Mouse (Mus musculus) neural tube, embryonic 11.5 days (tissue): ENCODE measurements at regions not wholly inside any gene's neighbourhood (a gene's known extent, or its start where the extent isn't known, plus 50 kb on each side); places are given as distances from the start of the nearest gene placed in this dataset.

ENCODE experiments used
- ATAC-seq: fragments of 200-750 bp; cut with Nextera tagmentation; 2 replicates; pipeline ENCODE4 v1.8.0; 2017; ENCODE audit warnings: moderate number of reproducible peaks, mild to moderate bottlenecking, moderate TSS enrichment, moderate library complexity; ENCODE audit not compliant: insufficient read depth, low FRiP score, low TSS enrichment
- DNase-seq: peaks from one replicate; pipeline ENCODE4 v3.0.0-alpha.2; 2015; ENCODE audit warnings: low spot score
- H3K27ac ChIP-seq: fragments of 300-500 bp; sonication (generic); 2 replicates; pipeline ENCODE4 v1.5.1; 2014; ENCODE audit warnings: low read depth, mild to moderate bottlenecking, low read length
- H3K27me3 ChIP-seq: fragments of 300-500 bp; sonication (generic); 2 replicates; pipeline ENCODE4 v1.6.1; 2014; ENCODE audit warnings: mild to moderate bottlenecking, low read length, mixed read lengths; ENCODE audit not compliant: control insufficient read depth, insufficient read depth
- H3K36me3 ChIP-seq: fragments of 300-500 bp; sonication (generic); 2 replicates; pipeline ENCODE4 v1.6.1; 2014; ENCODE audit warnings: mild to moderate bottlenecking, low read length, moderate library complexity, mixed read lengths; ENCODE audit not compliant: control insufficient read depth, insufficient read depth
- H3K4me1 ChIP-seq: fragments of 300-500 bp; sonication (generic); 2 replicates; pipeline ENCODE4 v1.6.1; 2014; ENCODE audit warnings: low read length, mixed read lengths; ENCODE audit not compliant: control insufficient read depth, insufficient read depth
- H3K4me2 ChIP-seq: fragments of 300-500 bp; sonication (generic); 2 replicates; pipeline ENCODE4 v1.6.1; 2014; ENCODE audit warnings: low read depth, mild to moderate bottlenecking, moderate library complexity
- H3K4me3 ChIP-seq: fragments of 300-500 bp; sonication (generic); 2 replicates; pipeline ENCODE4 v1.5.1; 2014; ENCODE audit warnings: low read depth, low read length
- H3K9ac ChIP-seq: fragments of 300-500 bp; sonication (generic); 2 replicates; pipeline ENCODE4 v1.6.1; 2014; ENCODE audit warnings: mild to moderate bottlenecking, low read length
- H3K9me3 ChIP-seq: fragments of 300-500 bp; sonication (generic); 2 replicates; pipeline ENCODE4 v1.6.1; 2016; ENCODE audit warnings: low read length; ENCODE audit not compliant: control insufficient read depth
- WGBS: fragments of 180-500 bp; shearing (Covaris S2); extraction: QIAGEN DNeasy Blood & Tissue Kit; methylation state at CpG from one replicate; pipeline ENCODE4 v1.1.7; 2014; 5-methylcytosine and 5-hydroxymethylcytosine counted together

DNA sequence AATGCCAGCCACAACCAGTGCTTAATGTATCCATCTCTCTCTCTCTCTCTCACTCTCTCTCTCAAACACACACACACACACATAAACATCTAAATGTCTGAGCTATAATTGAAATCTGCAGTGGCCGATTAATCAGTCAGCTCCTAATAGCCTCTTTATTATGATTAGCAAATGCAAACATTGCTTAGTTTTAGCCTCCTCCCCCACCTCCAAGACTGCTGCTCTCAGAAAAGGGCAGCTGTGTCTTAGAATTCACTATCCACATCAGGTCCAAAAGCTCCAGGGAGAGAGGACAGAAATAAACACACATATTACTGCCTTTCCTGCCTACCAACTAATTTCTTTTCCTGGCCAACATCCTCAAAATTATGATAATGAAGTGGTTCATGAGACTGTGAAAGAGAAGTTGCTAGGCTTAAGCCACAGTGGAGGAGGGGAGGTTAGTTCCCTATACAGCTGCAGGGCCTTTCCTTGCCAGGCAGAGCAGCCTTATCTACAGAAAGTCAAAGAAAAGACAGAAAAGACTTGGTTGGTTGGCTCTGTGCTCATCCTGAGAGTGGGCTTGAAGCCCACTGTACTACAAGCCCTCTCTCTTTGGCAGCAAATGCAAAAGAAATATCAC is 442.7 kb upstream of the Tbl1xr1 start:
- no peaks in the 10 kb centered on the region for H3K36me3 ChIP-seq
- H3K9me3 ChIP-seq = no peaks in the 10 kb centered on the region
- H3K4me1 ChIP-seq = no peaks in the 10 kb centered on the region
- H3K27ac ChIP-seq = no peak overlapping the region
- no peaks in the 10 kb centered on the region for H3K27me3 ChIP-seq
- ATAC-seq (no peak), DNase-seq (no peak)
- no peak overlapping the region for H3K4me3 ChIP-seq
- no peak overlapping the region for H3K4me2 ChIP-seq
- WGBS = 51% methylated on average over 1 of the region's 1 CpGs
- H3K9ac ChIP-seq = no peak overlapping the region

DNA sequence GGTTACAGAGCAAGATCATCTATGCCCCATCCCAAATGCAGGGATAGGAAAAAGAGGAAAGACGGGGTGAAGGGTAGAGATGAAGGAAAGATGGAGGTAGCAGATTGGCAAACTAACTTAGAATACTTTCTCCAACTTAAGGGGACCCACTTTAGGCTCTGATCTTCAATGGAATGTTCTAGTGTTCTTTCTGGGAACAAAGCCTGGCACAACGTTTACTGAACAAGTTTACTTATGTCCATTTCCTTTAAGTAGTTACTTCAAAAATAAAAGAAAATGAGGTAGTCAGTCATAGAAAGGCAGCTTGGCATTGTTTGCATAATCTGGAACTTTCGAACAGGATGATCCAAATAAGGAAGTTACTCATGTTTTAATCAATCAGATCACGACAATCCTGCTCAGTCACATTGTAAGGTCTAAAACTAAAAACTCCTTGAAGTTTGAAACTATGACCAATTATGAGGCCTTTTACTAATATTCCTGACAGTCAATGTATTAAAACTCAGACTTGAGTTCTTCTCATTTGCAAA is 441.7 kb upstream of the Tbl1xr1 start:
- no peaks in the 10 kb centered on the region for H3K4me1 ChIP-seq
- no peaks in the 10 kb centered on the region for H3K27me3 ChIP-seq
- no peak for DNase-seq
- H3K27ac ChIP-seq = no peak overlapping the region
- no peaks in the 10 kb centered on the region for H3K9me3 ChIP-seq
- no peak overlapping the region for H3K9ac ChIP-seq
- H3K36me3 ChIP-seq = no peaks in the 10 kb centered on the region
- no peak overlapping the region for H3K4me3 ChIP-seq
- H3K4me2 ChIP-seq = no peak overlapping the region
- no peak for ATAC-seq
- WGBS = 86% methylated on average over 4 of the region's 4 CpGs

DNA sequence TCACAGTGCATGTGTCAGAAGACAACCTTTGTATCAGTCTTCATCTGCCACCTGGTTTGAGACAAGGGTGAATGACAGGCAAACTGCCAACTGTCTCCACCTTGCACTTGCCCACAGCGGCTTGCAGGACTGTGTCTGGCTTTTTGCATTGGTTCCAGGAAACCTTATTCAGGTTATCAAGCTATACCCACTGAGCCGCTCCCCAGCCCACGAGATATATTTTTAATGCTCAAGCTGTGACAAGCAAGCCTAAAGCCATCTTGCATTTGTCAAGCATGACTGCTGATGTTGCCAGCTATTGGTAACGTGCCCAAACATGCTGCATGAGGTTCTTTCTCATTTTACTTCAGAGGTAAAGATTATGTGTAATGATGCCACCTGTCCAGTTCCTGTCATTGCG is 437.6 kb upstream of the Tbl1xr1 start:
- Histone ChIP-seq H3K27ac (no peak overlapping the region), H3K9me3 (no peaks in the 10 kb centered on the region), H3K9ac (no peak overlapping the region), H3K4me3 (no peak overlapping the region), H3K4me1 (no peaks in the 10 kb centered on the region), H3K36me3 (no peaks in the 10 kb centered on the region), H3K27me3 (no peaks in the 10 kb centered on the region), H3K4me2 (no peak overlapping the region)
- ATAC-seq = no peak
- no peak for DNase-seq
- WGBS = 91% methylated on average over 5 of the region's 5 CpGs

DNA sequence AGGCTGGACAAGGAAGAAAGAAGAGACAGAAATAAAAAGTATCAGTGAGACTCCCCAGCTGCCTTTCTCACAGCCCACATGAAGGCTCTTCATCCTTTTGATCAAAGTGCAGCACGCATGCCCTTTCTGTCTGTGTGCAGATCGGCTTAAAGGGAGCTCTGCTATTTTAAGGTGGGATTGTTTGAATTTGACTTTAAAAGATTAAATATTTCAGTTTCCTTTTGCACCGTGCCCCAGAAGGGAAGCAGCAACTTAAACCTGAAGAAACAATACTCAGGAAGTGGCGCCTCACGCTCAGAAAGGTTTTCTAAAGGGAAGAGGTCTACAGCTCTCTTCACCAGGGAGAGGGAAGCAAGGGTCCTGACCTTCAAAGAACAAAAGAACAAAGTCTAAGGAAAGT is 436.9 kb upstream of the Tbl1xr1 start:
- no peak overlapping the region for H3K27ac ChIP-seq

DNA sequence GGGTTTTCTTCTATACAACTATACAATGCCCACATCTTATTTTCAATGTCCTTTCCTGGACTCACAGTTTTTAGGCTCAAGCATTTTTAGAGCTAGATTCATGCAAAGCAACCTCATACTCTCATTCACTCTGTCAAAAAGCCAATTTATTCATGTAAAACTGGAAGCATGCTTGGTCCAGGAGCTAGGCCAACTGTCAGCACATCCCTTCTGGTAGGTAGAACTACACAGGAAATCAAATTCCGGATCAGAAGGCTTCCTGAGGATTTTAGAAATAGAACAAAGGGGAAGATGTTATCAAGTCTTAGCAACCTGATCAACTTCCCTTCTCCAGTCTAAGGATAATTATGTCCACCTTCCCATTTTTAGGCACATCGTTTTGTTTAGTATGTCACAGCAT is 432.4 kb upstream of the Tbl1xr1 start:
- WGBS = 81% methylated on average over 2 of the region's 2 CpGs
- Histone ChIP-seq H3K4me1 (no peaks in the 10 kb centered on the region), H3K9me3 (no peaks in the 10 kb centered on the region), H3K4me3 (no peak overlapping the region), H3K9ac (no peak overlapping the region), H3K4me2 (no peak overlapping the region), H3K27me3 (no peaks in the 10 kb centered on the region), H3K36me3 (no peaks in the 10 kb centered on the region), H3K27ac (no peak overlapping the region)
- ATAC-seq = no peak
- no peak for DNase-seq

More for the DNA sequence above, 436.9 kb upstream of the Tbl1xr1 start:
- H3K4me3 ChIP-seq = no peak overlapping the region
- WGBS = 65% methylated on average over 5 of the region's 5 CpGs
- no peaks in the 10 kb centered on the region for H3K4me1 ChIP-seq
- no peak overlapping the region for H3K4me2 ChIP-seq
- H3K9ac ChIP-seq = no peak overlapping the region
- H3K36me3 ChIP-seq = no peaks in the 10 kb centered on the region
- H3K9me3 ChIP-seq = no peaks in the 10 kb centered on the region
- no peak for ATAC-seq
- DNase-seq = no peak
- no peaks in the 10 kb centered on the region for H3K27me3 ChIP-seq

DNA sequence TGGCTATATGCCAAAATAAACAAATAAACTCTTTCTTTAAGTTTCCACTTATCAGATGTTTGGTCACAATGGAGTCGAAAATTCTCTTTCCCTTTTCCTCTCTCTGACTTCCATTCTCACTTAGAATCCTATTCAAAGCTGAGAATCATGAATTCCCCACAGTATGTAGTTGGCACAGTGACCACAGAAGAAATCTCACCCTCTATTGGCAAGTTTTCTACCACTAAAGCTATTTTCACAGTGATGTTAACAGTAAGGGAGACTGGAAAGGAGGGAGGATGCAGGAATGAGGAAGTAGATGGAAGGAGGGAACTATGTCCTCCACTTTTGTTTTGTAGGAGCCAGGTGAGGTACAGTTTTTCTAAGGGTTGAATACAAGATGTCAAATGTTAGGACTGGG is 431.2 kb upstream of the Tbl1xr1 start:
- Histone ChIP-seq H3K9ac (no peak overlapping the region), H3K36me3 (no peaks in the 10 kb centered on the region), H3K27ac (no peak overlapping the region), H3K27me3 (no peaks in the 10 kb centered on the region), H3K9me3 (no peaks in the 10 kb centered on the region), H3K4me1 (no peaks in the 10 kb centered on the region), H3K4me3 (no peak overlapping the region), H3K4me2 (no peak overlapping the region)
- DNase-seq (no peak), ATAC-seq (no peak)
- WGBS = 74% methylated on average over 1 of the region's 1 CpGs

DNA sequence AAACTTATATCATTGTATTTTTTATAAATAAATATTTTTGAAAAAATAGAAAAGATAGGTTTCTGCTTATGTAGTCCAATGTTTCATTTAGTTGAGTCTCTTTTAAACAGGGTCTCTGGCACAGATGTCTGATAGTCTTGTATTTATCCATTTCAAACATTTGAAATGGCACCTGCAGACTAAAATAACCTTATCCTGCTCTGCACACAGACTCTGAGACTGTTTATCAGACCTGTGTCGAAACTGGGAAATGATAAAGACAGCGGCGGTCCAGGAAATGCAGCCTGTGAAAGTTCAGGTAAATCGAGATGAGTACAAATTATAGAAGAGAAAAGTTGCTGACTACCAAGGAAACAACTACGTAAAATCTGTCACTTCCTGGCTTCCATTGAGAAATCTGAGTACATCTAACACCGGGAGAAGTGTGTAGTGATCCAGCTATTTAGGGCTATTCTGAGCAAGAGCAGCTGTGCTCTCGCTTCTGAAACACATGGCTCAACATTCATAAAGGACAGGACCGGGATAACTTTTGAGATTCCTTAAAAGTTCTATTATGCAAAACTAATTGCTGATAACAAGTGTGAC is 426.5 kb upstream of the Tbl1xr1 start:
- no peak overlapping the region for H3K4me3 ChIP-seq
- H3K27me3 ChIP-seq = no peaks in the 10 kb centered on the region
- 83% methylated on average over 8 of the region's 8 CpGs for WGBS
- no peak for DNase-seq
- no peaks in the 10 kb centered on the region for H3K4me1 ChIP-seq
- no peak for ATAC-seq
- no peaks in the 10 kb centered on the region for H3K9me3 ChIP-seq
- H3K36me3 ChIP-seq = no peaks in the 10 kb centered on the region
- H3K27ac ChIP-seq = no peak overlapping the region
- H3K4me2 ChIP-seq = no peak overlapping the region
- H3K9ac ChIP-seq = no peak overlapping the region

DNA sequence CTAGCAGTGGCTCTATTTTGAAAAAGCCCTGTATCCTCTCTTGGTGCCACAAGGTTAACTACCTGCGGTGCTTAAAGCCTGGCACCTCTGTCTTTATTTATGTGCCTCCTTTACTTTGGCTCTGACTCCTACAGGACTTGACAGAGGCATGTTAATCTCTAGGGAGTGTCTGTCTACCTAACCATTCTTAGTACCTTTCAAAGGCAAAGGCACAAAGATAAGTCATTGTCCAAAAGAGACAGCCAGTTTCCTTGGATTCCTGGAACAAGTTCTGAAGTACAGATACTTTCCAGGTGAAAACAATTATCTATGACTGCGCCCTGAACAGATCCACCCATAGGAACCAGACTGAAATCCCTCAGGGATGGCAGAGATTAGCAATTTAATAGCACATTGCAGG is 421.2 kb upstream of the Tbl1xr1 start:
- Histone ChIP-seq H3K27ac (no peak overlapping the region), H3K27me3 (no peaks in the 10 kb centered on the region), H3K4me3 (no peak overlapping the region), H3K9ac (no peak overlapping the region), H3K4me2 (no peak overlapping the region), H3K4me1 (no peaks in the 10 kb centered on the region), H3K36me3 (no peaks in the 10 kb centered on the region), H3K9me3 (no peaks in the 10 kb centered on the region)
- 85% methylated on average over 2 of the region's 2 CpGs for WGBS
- DNase-seq (no peak), ATAC-seq (no peak)
